Mouse (Mus musculus): ENCODE results near the gene Pdpk1. TPM values are rescaled to one million over a fixed set of nuclear protein-coding genes. Genes with fewer than 3 reads are reported as not detected.

The Pdpk1 gene
- polyA plus RNA-seq, 1 experiment = 12.7 TPM

DNA sequence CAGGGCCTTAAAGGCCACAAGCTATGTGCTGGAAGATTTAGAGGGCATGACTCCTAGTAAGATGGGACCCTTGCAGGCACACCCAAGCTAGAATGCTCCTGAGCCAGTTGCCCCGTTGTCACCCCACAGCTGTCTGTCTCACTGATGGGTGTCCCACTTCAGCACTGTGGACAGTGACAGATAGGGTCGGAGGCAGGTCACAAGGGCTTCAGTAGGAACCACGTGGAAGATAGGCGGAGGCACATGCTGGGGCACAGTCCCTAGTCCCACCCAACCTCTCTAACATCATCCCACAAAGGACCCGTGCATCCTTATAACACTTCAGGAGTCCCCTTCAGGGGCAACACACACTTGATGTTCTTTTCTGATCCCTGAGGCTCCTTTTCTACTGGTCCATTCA is 104.7 kb downstream of the Pdpk1 start:
- H3K4me3 ChIP-seq (ENCODE audit: low read depth, low read length) = no peak overlapping the region
- TF ChIP-seq CTCF (IDR thresholded peaks at IDR 0.05; ENCODE audit: extremely low read depth, insufficient read length, insufficient replicate concordance, low read depth, low read length) (no peak), POLR2A (IDR thresholded peaks at IDR 0.05; ENCODE audit: low read depth, low read length) (no peak)
- H3K27me3 ChIP-seq (ENCODE audit: control insufficient read depth, insufficient read depth, low read length) = no peaks in the 10 kb centered on the region
- 29% methylated on average over 5 of the region's 5 CpGs for WGBS
- peaks cover 34% of the 10 kb centered on the region for H3K36me3 ChIP-seq (ENCODE audit: control insufficient read depth, insufficient read depth, low read length)
- no peak overlapping the region for H3K27ac ChIP-seq (ENCODE audit: insufficient read depth, low read depth, low read length)
- H3K4me1 ChIP-seq (ENCODE audit: control insufficient read depth, insufficient read depth, insufficient read length, low read length) = peaks cover 27% of the 10 kb centered on the region

DNA sequence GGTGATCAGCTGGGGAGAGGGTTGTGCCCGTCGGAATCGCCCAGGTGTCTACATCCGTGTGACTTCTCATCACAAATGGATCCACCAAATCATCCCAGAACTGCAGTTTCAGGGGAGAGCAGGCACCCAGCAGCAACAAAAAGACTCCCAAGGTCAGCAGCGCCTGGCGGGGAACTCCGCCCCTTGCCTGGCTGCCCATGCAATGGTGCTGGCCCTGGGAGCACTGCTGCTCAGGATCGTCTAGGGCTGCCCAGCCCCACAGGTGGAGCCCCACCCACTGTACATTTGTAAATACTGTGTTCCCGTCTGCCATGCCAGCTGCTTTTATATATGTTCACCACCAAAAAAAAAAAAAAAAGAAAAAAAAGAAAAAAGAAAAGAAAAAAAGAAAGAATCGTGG is 105.1 kb downstream of the Pdpk1 start:
- peaks cover 27% of the 10 kb centered on the region for H3K4me1 ChIP-seq (ENCODE audit: control insufficient read depth, insufficient read depth, insufficient read length, low read length)
- H3K36me3 ChIP-seq (ENCODE audit: control insufficient read depth, insufficient read depth, low read length) = peaks cover 30% of the 10 kb centered on the region
- TF ChIP-seq POLR2A (IDR thresholded peaks at IDR 0.05; ENCODE audit: low read depth, low read length) = no peak
- H3K27me3 ChIP-seq (ENCODE audit: control insufficient read depth, insufficient read depth, low read length) = no peaks in the 10 kb centered on the region
- H3K4me3 ChIP-seq (ENCODE audit: low read depth, low read length) = no peak overlapping the region
- 55% methylated on average over 10 of the region's 10 CpGs for WGBS
- H3K27ac ChIP-seq (ENCODE audit: insufficient read depth, low read depth, low read length) = no peak overlapping the region

DNA sequence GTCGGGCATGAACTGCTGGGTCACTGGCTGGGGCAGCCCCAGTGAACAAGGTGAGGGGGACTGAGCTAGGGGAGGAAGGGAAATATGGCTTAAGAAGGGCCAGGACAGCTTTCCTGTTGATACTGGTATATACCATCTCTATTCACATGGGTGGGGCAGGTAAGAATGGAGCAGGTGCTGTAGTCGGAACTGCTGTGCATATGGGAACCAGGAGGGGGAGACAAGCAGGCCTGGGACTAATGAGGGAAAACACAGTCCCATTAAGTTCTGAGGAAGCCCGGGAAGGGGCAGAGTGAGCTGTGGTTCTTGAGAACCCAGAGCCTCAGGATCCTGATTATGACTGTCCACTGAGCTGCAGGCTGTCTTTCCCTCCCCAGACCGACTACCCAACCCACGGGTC is 106.2 kb downstream of the Pdpk1 start:
- TF ChIP-seq CTCF (IDR thresholded peaks at IDR 0.05; ENCODE audit: extremely low read depth, insufficient read length, insufficient replicate concordance, low read depth, low read length) (peak; percentile 39; the same call in 1 of the 2 replicates), POLR2A (IDR thresholded peaks at IDR 0.05; ENCODE audit: low read depth, low read length) (no peak)
- 28% methylated on average over 5 of the region's 5 CpGs for WGBS
- Histone ChIP-seq H3K36me3 (ENCODE audit: control insufficient read depth, insufficient read depth, low read length) (peaks cover 21% of the 10 kb centered on the region), H3K4me1 (ENCODE audit: control insufficient read depth, insufficient read depth, insufficient read length, low read length) (peaks cover 27% of the 10 kb centered on the region), H3K27ac (ENCODE audit: insufficient read depth, low read depth, low read length) (no peak overlapping the region), H3K4me3 (ENCODE audit: low read depth, low read length) (no peak overlapping the region), H3K27me3 (ENCODE audit: control insufficient read depth, insufficient read depth, low read length) (no peaks in the 10 kb centered on the region)

DNA sequence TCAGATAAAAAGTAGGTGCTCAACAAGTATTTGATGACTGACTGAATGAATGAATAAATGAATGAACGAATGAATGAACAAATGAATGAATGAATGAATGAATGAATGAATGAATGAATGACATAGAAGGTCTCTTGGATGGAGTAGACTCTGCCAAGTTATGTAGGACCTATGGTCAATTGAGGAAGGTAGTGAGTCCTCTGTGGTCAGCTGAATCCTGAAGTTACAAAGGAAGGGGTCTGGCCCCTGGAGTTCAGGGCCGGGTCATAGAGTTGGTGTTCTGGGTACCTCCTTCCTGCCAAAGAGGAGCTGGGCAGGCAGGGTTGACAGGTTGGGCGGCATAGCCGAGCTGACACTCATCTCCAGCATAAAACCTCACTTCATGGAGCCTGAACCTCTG is 112.9 kb downstream of the Pdpk1 start, which contains the start of gene Prss27:
Gene Prss27 (plus strand): TSS at position 301 of the 400 bp plus-strand sequence.
- WGBS = 44% methylated on average over 4 of the region's 4 CpGs
- H3K36me3 ChIP-seq (ENCODE audit: control insufficient read depth, insufficient read depth, low read length) = no peaks in the 10 kb centered on the region
- H3K4me3 ChIP-seq (ENCODE audit: low read depth, low read length) = peak within 1 kb of the TSS; percentile 16
- no peaks in the 10 kb centered on the region for H3K27me3 ChIP-seq (ENCODE audit: control insufficient read depth, insufficient read depth, low read length)
- peaks cover 22% of the 10 kb centered on the region for H3K4me1 ChIP-seq (ENCODE audit: control insufficient read depth, insufficient read depth, insufficient read length, low read length)
- peak within 1 kb of the TSS; percentile 91 for H3K27ac ChIP-seq (ENCODE audit: insufficient read depth, low read depth, low read length)
- TF ChIP-seq CTCF (IDR thresholded peaks at IDR 0.05; ENCODE audit: extremely low read depth, insufficient read length, insufficient replicate concordance, low read depth, low read length) = no peak
- no peak for TF ChIP-seq POLR2A (IDR thresholded peaks at IDR 0.05; ENCODE audit: low read depth, low read length)

DNA sequence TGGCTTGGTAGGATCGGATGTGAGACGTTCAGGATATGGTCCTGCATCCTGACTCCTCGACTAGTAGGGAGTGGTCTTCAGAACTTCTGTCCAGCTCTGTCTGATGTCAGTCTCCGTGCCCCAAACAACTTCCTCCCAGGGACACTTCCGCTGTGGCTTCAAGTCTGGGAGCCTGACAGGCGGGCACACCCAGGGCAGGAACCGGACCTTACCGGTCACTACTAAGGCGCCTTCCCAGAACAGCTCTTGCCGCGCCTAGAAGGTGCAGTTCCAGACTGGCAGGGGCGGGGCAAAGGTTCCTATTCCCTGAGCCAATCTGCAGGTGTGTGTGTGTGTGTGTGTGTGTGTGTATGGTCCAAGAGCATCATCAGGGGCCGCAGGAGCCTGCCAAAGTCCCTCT is 113.4 kb downstream of the Pdpk1 start:
- Histone ChIP-seq H3K36me3 (ENCODE audit: control insufficient read depth, insufficient read depth, low read length) (no peaks in the 10 kb centered on the region), H3K4me3 (ENCODE audit: low read depth, low read length) (peak overlapping the region; percentile 16), H3K4me1 (ENCODE audit: control insufficient read depth, insufficient read depth, insufficient read length, low read length) (peaks cover 22% of the 10 kb centered on the region), H3K27me3 (ENCODE audit: control insufficient read depth, insufficient read depth, low read length) (no peaks in the 10 kb centered on the region), H3K27ac (ENCODE audit: insufficient read depth, low read depth, low read length) (peak overlapping the region; percentile 91)
- 17% methylated on average over 13 of the region's 13 CpGs for WGBS
- no peak for TF ChIP-seq CTCF (IDR thresholded peaks at IDR 0.05; ENCODE audit: extremely low read depth, insufficient read length, insufficient replicate concordance, low read depth, low read length)
- TF ChIP-seq POLR2A (IDR thresholded peaks at IDR 0.05; ENCODE audit: low read depth, low read length) = no peak; the same call in 1 of the 2 replicates

DNA sequence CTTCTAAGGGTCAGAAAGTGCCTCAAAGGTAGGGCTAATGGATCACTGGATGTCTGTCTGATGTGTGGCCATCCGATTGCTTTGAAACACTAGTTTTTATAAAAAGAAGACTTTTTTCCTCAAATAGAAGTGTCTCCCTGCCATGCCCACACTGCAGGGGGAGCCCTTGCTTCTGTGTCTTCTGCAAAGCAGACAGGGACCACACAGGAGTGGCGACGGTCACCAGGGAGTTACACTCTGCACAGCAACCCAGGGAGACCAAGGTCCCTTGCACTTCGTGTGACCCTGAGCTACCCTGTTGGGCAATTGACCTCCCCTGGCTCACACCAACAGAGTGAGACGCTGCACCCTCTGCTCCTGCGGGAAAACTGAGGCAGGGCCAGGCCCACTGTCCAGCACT is 113.8 kb downstream of the Pdpk1 start:
- TF ChIP-seq POLR2A (IDR thresholded peaks at IDR 0.05; ENCODE audit: low read depth, low read length) (no peak), CTCF (IDR thresholded peaks at IDR 0.05; ENCODE audit: extremely low read depth, insufficient read length, insufficient replicate concordance, low read depth, low read length) (peak; percentile 40; the same call in 1 of the 2 replicates)
- Histone ChIP-seq H3K27me3 (ENCODE audit: control insufficient read depth, insufficient read depth, low read length) (no peaks in the 10 kb centered on the region), H3K4me3 (ENCODE audit: low read depth, low read length) (peak overlapping the region; percentile 16), H3K36me3 (ENCODE audit: control insufficient read depth, insufficient read depth, low read length) (no peaks in the 10 kb centered on the region), H3K27ac (ENCODE audit: insufficient read depth, low read depth, low read length) (peak overlapping the region; percentile 91), H3K4me1 (ENCODE audit: control insufficient read depth, insufficient read depth, insufficient read length, low read length) (peaks cover 22% of the 10 kb centered on the region)
- 37% methylated on average over 6 of the region's 6 CpGs for WGBS

DNA sequence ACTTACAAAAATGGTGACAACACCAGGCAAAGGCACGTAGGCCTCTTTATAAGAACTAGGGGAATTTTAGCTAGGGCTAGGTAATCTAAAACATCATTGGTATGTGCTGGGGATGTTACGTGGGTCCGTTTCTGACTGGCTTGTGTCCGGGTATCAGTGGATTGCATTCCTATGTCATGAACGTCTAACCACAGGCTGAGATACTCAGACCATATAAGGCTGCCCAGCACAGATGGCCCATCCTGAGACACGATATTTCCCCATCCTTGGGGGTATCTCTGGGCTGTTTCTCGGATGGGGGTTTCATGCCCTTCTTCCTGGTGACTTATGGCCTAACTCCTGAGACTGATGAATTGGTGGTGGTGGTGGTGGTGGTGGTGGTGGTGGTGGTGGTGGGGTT is 115.6 kb downstream of the Pdpk1 start:
- peaks cover 22% of the 10 kb centered on the region for H3K4me1 ChIP-seq (ENCODE audit: control insufficient read depth, insufficient read depth, insufficient read length, low read length)
- no peaks in the 10 kb centered on the region for H3K27me3 ChIP-seq (ENCODE audit: control insufficient read depth, insufficient read depth, low read length)
- no peak overlapping the region for H3K27ac ChIP-seq (ENCODE audit: insufficient read depth, low read depth, low read length)
- H3K36me3 ChIP-seq (ENCODE audit: control insufficient read depth, insufficient read depth, low read length) = no peaks in the 10 kb centered on the region
- TF ChIP-seq POLR2A (IDR thresholded peaks at IDR 0.05; ENCODE audit: low read depth, low read length) = no peak
- TF ChIP-seq CTCF (IDR thresholded peaks at IDR 0.05; ENCODE audit: extremely low read depth, insufficient read length, insufficient replicate concordance, low read depth, low read length) = no peak
- H3K4me3 ChIP-seq (ENCODE audit: low read depth, low read length) = no peak overlapping the region
- WGBS = 78% methylated on average over 7 of the region's 7 CpGs

Data from small intestine, adult 2 months (tissue).